Mouse (Mus musculus) bone marrow macrophage, adult 2 months (primary cell): ENCODE data around the gene Gm3248.
"Not testable (repeated sequence)": the region's sequence is repeated elsewhere in the genome, so short reads cannot be mapped to it uniquely, and the experiment has no call there.

Source experiments
- CTCF ChIP-seq: IDR thresholded peaks from 2 replicates; pipeline ENCODE4 v1.5.1; 2012; ENCODE audit warnings: low read depth, mild to moderate bottlenecking, low read length, moderate library complexity
- POLR2A ChIP-seq: IDR thresholded peaks from 2 replicates; pipeline ENCODE4 v1.6.1; 2012; ENCODE audit warnings: mild to moderate bottlenecking, low read depth, low read length, borderline replicate concordance

GRCm38 (mm10) chr14:5961635-5962034, at the start of gene Gm3248:
- TF ChIP-seq POLR2A, CTCF: not testable (repeated sequence)
